Mouse (Mus musculus) C2C12 (cell line): ENCODE data around the gene Snx9. TPM values are rescaled to one million over a fixed set of nuclear protein-coding genes. Genes with fewer than 3 reads are reported as not detected.

Experiments used
- H3K27me3 ChIP-seq: one replicate; pipeline ENCODE4 v1.6.1; 2011; ENCODE audit not compliant: control insufficient read depth, insufficient read depth, insufficient read length
- H3K36me3 ChIP-seq: one replicate; pipeline ENCODE4 v1.6.1; 2011; ENCODE audit not compliant: control insufficient read depth, insufficient read depth
- H3K4me3 ChIP-seq: one replicate; pipeline ENCODE4 v1.5.1; 2011; ENCODE audit warnings: mild to moderate bottlenecking, control low read depth; ENCODE audit not compliant: poor library complexity, insufficient read depth, severe bottlenecking
- H3K79me2 ChIP-seq: one replicate; pipeline ENCODE4 v1.6.1; 2011; ENCODE audit not compliant: control insufficient read depth, insufficient read depth
- H3K79me3 ChIP-seq: one replicate; pipeline ENCODE4 v1.6.1; 2011; ENCODE audit warnings: low read depth, control low read depth
- H3ac ChIP-seq: one replicate; pipeline ENCODE3; 2011; ENCODE audit warnings: low read depth; ENCODE audit not compliant: control insufficient read depth, insufficient read length
- CEBPB ChIP-seq: IDR thresholded peaks from one replicate; pipeline ENCODE4 v1.6.1; 2011; ENCODE audit warnings: low read depth, mild to moderate bottlenecking, control low read depth, moderate library complexity
- CTCF ChIP-seq: IDR thresholded peaks from one replicate; pipeline ENCODE4 v1.5.1; 2011; ENCODE audit not compliant: control insufficient read depth, insufficient read depth, insufficient read length
- FOSL1 ChIP-seq: IDR thresholded peaks from one replicate; pipeline ENCODE4 v1.8.0; 2011; ENCODE audit warnings: mild to moderate bottlenecking, low read length; ENCODE audit not compliant: poor library complexity, insufficient read depth, severe bottlenecking
- MAX ChIP-seq: IDR thresholded peaks from one replicate; pipeline ENCODE4 v1.6.1; 2011; ENCODE audit warnings: mild to moderate bottlenecking, control low read depth
- MYOD1 ChIP-seq: IDR thresholded peaks from one replicate; pipeline ENCODE4 v1.6.1; 2011; ENCODE audit warnings: low read depth; ENCODE audit not compliant: control insufficient read depth, insufficient read length
- MYOG ChIP-seq: IDR thresholded peaks from one replicate; pipeline ENCODE4 v1.6.1; 2011; ENCODE audit not compliant: control insufficient read depth, insufficient read length; ENCODE audit errors: extremely low read depth
- USF1 ChIP-seq: IDR thresholded peaks from one replicate; pipeline ENCODE4 v1.6.1; 2011; ENCODE audit warnings: low read depth, mild to moderate bottlenecking, control low read depth, moderate library complexity
- polyA plus RNA-seq: library from polyadenylated mRNA; unstranded; fragments of >200 nt; fragmentation: generic; extraction: Trizol; gene quantifications from one replicate; pipeline ENCODE4 v1.2.1, GENCODE M21; 2012; ENCODE audit warnings: missing spikeins

The Snx9 gene
- polyA plus RNA-seq, 1 experiment = 57.5 TPM

GRCm38 (mm10) chr17:5923281-5923680 is 82.2 kb downstream of the Snx9 start:
- H3K79me2 ChIP-seq = no peaks in the 10 kb centered on the region
- TF ChIP-seq USF1 = no peak
- TF ChIP-seq MAX = no peak
- TF ChIP-seq MYOD1 = no peak
- TF ChIP-seq MYOG = no peak
- TF ChIP-seq CTCF = no peak
- no peak for TF ChIP-seq CEBPB
- no peak for TF ChIP-seq FOSL1
- H3K27me3 ChIP-seq = no peaks in the 10 kb centered on the region
- no peaks in the 10 kb centered on the region for H3K79me3 ChIP-seq
- H3K4me3 ChIP-seq = no peak overlapping the region
- H3K36me3 ChIP-seq = peaks cover 81% of the 10 kb centered on the region
- no peak overlapping the region for H3ac ChIP-seq

DNA sequence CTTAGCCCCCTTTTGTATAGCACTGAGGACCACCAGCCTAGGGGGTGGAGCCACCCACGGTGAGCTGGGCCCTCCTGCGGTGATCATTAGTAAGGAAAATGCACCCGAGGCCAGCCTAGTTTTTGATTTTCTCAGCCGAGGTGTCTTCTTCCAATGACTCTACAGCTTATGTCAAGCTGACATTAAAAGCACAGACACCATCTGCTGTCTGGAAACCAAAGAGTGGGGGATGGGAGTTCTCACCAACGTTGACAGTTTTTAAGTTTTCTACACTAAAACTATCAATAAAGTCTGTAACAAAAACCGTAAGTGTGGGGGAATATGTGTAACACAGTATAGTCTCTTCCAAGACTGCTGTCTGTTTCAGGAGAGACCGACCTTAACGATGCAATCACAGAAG is 83.1 kb downstream of the Snx9 start:
- TF ChIP-seq MYOG (no peak), CTCF (no peak), MYOD1 (no peak), CEBPB (no peak), FOSL1 (no peak), MAX (no peak), USF1 (no peak)
- Histone ChIP-seq H3K79me3 (no peaks in the 10 kb centered on the region), H3K27me3 (no peaks in the 10 kb centered on the region), H3ac (no peak overlapping the region), H3K4me3 (no peak overlapping the region), H3K79me2 (no peaks in the 10 kb centered on the region), H3K36me3 (peaks cover 80% of the 10 kb centered on the region)

- Histone ChIP-seq H3K79me2 (no peaks in the 10 kb centered on the region), H3ac (no peak overlapping the region), H3K4me3 (no peak overlapping the region), H3K36me3 (peaks cover 78% of the 10 kb centered on the region), H3K27me3 (no peaks in the 10 kb centered on the region), H3K79me3 (no peaks in the 10 kb centered on the region)
- no peak for TF ChIP-seq MYOD1
- TF ChIP-seq USF1 = no peak
- TF ChIP-seq FOSL1 = no peak
These were observed 85.6 kb downstream of the Snx9 start for GRCm38 (mm10) chr17:5926710-5927109.

DNA sequence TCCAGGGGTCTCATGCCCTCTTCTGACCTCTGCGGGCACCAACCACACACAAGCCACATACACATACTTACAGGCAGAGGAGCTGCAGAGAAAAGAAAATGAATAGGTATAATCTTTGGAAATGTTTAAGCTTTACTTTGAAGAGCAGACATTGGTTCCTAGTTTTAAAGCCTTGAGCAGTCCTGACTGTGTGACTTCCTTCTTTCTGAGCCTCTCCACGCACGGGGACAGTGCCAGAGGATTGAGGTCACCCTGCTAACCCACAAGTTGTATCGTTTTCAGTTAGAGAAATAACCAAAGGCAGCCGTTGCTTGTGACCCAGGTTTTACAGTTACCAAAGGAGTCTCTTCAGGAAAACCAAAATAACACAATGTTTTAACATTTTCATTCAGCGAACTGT is 87.9 kb downstream of the Snx9 start:
- Histone ChIP-seq H3K79me3 (no peaks in the 10 kb centered on the region), H3ac (no peak overlapping the region), H3K4me3 (no peak overlapping the region), H3K79me2 (no peaks in the 10 kb centered on the region), H3K27me3 (no peaks in the 10 kb centered on the region), H3K36me3 (peaks cover 63% of the 10 kb centered on the region)
- TF ChIP-seq MAX = no peak
- TF ChIP-seq MYOG = no peak
- TF ChIP-seq CEBPB = no peak
- no peak for TF ChIP-seq USF1
- TF ChIP-seq CTCF = no peak
- no peak for TF ChIP-seq FOSL1
- no peak for TF ChIP-seq MYOD1

DNA sequence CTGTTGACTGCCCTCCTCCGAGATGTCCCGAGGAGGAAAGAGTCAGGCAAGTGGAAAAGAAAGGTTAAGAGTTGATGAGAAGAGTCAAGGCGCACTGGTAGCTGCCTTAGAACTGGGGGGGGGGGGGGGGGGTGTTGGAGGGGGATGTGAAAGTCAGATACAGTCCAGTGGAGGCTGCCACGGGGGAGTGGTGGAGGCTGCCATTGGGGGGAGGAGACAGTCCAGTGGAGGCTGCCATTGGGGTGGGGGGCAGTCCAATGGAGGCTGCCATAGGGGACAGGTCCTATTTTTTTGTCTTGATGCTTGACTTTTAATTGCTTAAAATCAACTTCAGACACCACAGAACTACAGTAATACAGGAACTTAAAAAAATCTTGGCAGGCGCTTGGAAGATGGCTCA is 91.0 kb downstream of the Snx9 start:
- TF ChIP-seq MAX (no peak), FOSL1 (no peak), MYOG (no peak), USF1 (no peak), MYOD1 (no peak), CTCF (no peak), CEBPB (no peak)
- no peak overlapping the region for H3ac ChIP-seq
- H3K79me3 ChIP-seq = no peaks in the 10 kb centered on the region
- H3K79me2 ChIP-seq = no peaks in the 10 kb centered on the region
- no peak overlapping the region for H3K4me3 ChIP-seq
- peaks cover 34% of the 10 kb centered on the region for H3K36me3 ChIP-seq
- H3K27me3 ChIP-seq = no peaks in the 10 kb centered on the region

- Histone ChIP-seq H3K36me3 (peaks cover 13% of the 10 kb centered on the region), H3K79me2 (no peaks in the 10 kb centered on the region), H3ac (peak overlapping the region; percentile 38), H3K79me3 (no peaks in the 10 kb centered on the region), H3K27me3 (no peaks in the 10 kb centered on the region), H3K4me3 (no peak overlapping the region)
- no peak for TF ChIP-seq CEBPB
- TF ChIP-seq USF1 = no peak
- no peak for TF ChIP-seq MAX
- TF ChIP-seq FOSL1 = no peak
- TF ChIP-seq MYOD1 = no peak
- TF ChIP-seq CTCF = no peak
These were observed 93.6 kb downstream of the Snx9 start for GRCm38 (mm10) chr17:5934554-5935324.
